Mouse (Mus musculus): ENCODE results near the gene Tbc1d2b.
A peak's percentile ranks its signal among the peaks of the same experiment; 100 is the strongest.

Gene Tbc1d2b

DNA sequence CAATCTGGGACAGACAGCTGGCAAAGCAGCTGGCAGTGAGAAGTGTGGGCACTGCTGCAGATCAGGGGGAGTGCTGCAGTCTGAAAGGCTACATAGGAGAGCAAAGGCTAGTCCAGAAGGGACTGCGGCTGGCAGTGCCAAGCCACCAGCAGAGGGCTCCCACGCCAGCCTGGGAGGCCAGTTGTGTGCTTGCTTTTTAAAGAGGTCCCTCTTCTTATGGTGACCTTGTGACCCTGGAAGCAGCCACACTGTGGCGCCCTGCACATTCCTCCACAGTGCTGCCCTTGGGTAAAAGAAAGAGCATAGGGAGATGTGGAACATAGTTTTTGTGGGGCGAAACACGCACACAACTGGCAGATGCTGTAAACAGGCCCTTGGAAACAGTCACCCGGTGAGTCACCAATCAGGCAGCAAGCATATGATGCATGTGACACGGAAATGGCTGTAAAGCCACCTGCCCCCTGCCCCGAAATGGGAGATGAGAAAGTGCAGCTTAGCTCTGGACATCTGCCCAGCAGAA lies 66.1 kb downstream of the Tbc1d2b start:
- DNase-seq (ENCODE audit: low read depth, low spot score), result peak; percentile 70

DNA sequence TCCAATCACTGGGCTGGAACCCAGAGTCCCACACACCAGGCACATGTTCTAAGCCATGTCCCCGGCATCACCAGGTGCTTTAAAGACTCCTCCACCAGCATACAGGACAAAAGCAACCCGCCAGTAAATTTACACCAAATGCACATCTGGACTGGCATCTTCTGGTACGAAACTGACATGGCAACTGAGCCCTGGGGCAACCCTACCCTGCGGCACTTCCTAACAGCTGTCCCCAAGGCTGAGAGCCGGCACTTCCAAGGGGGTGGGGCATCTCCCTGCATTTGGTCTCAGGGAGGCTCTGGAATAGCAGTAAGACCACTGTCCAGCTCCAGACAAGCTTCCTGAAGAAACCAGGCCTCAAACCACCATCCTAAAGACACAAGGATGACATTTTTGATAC lies 67.4 kb downstream of the Tbc1d2b start:
- no peak for DNase-seq (ENCODE audit: low read depth, low spot score)

DNA sequence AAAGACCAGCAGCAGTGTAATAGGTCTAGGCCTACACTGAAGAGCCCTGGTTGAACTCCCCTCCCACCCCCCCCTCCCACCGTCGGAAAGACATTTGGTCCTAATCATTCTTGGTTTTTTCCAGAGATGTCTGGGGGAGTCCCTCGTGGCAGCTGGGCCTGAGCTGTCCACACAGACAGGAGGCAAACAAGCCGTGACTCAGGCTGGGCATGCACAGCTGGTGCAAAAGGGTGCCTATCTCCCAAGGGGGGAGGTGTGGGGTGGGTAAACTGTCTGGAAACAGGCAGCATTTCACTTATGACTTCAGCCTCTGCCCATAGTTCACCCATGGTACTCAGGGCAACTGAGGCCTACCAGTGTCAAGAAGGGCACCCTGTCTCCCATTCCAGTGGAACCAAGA lies 69.1 kb downstream of the Tbc1d2b start:
- peak; percentile 77 for DNase-seq (ENCODE audit: low read depth, low spot score)

DNA sequence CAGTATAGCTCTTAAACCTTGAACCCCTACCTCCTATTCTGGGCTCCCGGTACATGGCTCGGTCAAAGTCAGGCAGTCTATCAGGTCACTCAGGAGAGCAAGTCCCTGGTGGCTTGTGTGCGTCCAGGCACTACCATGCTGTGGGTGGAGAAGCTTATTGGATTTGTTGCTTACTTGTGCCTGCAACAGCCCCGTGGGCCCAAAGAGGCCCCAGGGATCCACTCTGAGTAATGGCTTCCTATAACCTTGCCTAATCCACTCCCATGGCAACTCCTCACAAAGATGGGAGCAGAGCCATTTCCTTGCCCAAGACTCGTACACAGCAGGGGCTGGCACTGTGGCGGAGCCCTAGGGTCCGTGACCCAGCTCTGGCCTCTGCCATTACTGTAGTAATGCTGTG lies 69.5 kb downstream of the Tbc1d2b start:
- DNase-seq (ENCODE audit: low read depth, low spot score), result peak; percentile 62

DNA sequence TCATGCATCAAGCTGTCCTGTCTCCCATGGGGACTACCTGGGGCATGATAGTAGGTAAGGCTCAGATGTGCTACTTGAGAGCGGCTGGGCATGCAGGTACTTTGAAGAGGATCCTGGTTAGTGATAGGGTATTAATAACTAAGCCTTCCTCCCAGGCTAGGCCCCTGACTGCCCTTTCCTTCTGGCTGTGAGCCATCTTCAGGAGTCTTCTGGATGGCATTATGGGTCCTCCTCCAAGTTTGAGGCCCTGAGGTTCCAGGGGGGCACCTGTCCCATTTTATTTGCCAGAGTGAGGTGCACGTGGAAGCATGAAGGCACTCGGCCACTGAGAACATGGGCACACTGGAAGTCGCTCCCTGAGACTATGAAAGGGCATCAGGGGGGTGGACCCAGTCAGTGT lies 70.1 kb downstream of the Tbc1d2b start:
- DNase-seq (ENCODE audit: low read depth, low spot score), result no peak

DNA sequence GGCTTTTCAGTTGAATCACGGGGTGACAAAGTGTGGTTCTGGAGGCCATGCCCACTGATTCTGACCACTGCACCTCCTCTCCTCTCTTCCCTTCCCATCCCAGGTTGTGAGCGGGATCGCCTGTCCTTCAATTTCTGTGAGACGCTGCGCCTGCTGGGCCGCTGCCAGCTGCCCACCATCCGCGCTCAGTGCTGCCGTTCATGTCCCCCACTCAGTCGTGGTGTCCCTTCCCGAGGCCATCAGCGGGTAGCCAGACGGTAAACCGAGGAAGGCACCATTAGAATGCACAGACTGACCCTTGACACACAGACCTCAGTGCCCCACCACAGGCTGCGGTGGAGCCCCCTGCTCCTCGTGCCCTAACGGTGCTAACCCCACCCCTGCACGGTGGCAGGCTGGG lies 71.0 kb downstream of the Tbc1d2b start:
- no peak for DNase-seq (ENCODE audit: low read depth, low spot score)

DNA sequence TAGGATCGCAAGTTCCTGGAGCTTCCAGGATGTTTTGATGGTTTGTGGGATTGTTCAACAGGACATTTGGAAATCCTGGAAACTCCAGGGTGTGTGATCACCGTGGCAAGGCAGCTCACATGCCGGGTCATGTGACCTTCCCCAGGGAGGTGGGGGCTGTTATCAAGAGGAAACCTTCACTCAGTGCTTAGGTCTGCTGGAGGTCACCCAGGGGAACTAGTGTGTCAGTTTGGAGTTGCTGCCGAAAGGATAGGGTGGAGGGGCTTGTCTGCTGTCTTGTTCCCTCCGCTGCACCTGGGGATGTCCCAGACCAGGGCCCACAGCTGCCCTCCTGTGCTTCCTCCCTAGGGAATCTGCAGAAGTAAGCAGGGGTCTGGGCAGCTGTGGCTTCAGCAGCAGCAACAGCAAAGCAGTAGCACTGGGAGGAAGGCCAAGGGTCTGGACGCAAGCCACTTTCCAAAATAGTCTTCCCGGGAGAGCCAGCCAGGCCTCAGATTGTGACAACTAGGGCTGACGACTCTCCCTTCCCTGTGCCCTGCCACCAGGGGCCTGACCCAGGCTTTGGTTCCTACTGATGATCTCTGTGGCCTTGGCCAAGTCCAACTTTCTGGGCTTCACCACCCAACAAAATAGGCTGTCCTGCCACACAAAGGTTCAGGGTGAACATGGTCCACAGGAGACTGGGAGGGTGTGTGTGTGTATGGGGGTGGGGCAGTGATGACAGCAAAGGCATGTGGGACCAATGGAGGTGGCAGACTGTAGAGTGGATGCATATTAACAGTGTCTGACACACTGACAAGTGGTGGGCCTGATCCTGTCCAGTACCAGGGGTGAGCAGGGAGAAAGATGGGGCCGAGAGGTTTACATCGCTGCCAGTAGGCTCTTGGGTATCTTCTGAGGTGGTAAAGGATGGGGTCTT lies 71.8 kb downstream of the Tbc1d2b start:
- DNase-seq (ENCODE audit: low read depth, low spot score), result peak; percentile 68

DNA sequence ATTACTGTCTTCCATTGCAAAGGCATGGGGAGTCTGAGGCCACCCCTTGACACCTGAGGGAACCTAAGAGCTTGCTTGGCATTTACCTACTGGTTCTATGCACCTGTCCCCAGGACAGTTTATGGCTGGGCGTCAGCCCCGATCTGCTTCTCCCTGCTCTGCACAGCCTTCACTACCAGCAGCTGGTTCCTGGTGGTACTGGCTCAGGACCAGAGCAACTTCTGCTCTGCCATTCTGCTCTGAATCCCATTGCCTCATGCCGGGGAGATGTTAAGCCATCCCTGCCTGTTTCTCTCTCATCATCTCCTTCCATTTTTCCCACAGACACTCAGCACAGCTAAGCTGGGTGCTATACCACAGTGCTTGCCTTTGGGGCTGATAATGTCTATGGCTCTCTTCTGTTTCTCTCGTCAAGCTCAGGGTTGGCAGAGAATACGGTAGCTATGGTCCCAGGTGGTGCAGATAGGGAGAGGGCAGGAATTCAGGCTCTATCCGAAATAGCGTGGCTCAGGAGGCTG lies 72.7 kb downstream of the Tbc1d2b start:
- DNase-seq (ENCODE audit: low read depth, low spot score), result no peak

DNA sequence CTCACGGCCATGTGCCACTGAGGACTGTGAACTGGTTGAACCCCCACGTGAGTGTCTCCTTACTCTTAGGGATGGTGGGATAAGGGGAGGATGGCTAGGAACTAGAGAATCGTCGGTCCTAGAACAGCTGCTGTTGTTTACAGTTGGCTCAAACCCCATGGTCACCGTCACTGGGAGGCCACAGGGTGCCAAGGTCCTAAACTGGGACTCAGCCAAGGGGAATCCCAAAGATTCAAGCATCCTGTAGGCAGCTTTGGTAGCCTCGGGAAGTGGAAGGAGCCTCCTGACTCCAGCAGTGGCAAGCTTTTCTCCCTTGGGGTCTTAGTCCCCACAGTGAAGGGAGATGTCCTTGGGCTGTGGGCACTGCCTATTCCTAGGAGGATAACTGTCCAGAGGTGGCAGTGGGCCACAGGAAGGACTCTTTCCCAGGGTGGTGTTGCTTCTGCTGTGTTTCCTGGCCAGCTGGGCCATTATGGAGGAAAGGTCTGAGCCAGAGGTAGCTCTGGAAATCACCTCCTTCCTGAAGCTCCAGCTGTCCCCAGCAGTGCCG lies 73.4 kb downstream of the Tbc1d2b start:
- no peak for DNase-seq (ENCODE audit: low read depth, low spot score)

DNA sequence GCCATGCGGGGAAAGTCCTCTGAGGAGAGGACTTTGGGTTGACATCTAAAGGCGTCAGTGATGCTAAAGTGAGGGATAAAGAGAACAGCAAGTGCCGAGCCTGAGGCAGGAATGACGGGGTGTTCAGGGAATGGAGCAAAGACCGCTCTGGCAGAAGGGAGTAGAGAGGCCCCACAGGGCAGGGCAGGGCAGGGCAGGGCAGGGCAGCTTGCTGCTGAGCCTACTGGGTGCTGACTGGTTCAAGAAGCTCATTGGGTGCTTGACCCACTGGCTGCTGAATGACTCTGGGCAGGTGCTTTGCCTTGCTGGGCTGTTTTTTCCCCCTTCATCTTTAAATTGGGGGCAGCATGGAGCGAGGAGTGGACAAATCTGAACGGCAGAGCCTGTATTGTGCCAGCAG lies 74.3 kb downstream of the Tbc1d2b start:
- DNase-seq (ENCODE audit: low read depth, low spot score), result no peak

DNA sequence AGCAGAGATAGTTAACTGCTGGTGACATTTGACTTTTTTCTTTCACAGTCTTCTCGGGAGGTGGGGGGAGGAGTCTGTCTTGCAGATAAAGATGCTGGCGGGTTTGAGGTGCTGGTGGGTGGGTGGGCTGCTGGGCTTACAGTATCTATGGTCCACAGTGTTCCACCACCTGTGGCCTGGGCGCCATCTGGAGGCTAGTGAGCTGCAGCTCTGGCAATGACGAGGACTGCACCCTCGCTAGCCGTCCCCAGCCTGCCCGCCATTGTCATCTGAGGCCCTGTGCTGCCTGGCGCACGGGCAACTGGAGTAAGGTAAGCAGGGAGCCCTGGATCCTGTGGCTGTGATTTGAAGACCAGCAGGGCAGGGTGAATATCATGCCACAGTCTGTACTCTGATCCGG lies 75.6 kb downstream of the Tbc1d2b start:
- no peak for DNase-seq (ENCODE audit: low read depth, low spot score)

DNA sequence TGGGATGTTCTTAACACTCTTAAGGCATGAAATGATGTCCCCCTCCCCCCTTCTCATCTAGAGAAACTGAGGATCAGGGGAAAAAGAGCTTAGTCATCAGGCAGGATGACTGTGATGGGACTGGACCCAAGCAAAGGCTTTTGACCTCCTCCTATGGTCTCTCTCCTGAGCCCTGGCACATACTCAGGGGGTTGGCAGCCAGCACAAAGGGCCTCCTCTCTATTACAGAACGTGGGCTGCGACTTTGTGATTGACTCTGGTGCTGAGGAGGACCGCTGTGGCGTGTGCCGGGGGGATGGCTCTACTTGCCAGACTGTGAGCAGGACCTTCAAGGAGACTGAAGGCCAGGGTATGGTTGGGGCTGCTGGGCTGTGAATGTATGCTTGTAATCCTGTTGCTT lies 81.2 kb downstream of the Tbc1d2b start:
- DNase-seq (ENCODE audit: low read depth, low spot score), result no peak

DNA sequence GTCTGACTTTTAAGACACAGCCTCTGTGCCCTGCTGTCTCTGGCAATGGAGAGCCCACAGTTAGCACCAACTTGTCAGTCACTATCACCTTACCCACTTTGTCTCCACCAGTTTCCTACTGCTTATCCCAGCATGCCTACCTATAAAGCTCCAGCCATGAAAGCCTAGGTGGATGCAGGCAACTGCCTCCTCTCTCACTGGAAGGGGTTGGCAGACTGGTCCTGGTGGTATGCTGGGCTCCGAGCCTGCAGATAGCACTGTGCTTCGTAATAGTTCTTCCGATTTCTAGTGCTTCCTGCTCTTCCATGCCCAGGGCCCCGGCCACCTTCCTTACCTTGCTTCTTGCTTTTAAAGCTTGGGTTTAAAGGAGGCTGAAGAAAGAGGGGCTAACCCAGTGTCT lies 81.7 kb downstream of the Tbc1d2b start:
- no peak for DNase-seq (ENCODE audit: low read depth, low spot score)

DNA sequence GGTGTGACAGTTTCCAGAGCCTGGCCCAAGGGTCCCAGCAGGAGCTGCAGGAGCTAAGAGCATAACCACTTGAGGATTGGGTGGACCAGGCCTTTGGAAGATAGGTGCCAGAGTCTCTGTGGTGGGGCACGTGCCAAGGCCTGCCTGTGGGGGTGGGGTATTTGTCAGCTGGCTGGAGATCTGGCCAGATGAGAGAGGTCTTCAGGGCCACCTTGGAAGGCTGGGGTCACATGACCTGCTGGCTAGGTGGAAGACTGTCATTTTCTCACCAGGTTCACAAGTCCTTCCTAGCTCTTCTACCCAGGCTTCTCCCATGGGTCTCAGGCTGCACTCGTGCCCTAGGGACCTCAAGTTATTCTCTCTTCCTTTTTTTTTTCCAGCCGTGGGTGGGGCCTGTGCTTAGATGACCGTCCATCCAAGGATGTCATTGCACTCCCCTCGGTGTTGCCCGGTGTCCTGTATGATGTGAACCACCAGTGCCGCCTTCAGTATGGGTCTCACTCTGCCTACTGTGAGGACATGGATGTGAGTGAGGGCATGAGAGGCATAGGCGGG lies 85.2 kb downstream of the Tbc1d2b start:
- DNase-seq (ENCODE audit: low read depth, low spot score), result no peak

DNA sequence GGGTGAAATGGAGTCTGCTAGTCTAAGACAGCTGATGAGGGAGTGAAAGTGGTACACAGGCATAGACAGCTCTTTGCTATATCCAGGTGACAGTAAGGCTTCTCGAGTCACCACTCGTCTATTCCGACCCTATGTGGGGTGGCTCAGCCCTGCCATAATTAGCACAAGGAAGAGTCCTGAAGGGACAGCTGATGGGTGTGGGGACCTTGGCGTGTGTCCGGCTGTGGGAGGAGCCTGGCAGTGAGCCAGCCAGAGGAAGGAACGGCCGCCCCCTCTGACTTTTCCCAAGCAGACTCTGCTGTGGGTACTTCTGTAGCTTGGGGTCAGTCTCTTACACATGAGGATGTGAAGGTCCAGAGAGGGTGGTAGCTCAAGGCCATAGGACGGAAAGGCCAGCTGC lies 86.5 kb downstream of the Tbc1d2b start:
- no peak for DNase-seq (ENCODE audit: low read depth, low spot score)

DNA sequence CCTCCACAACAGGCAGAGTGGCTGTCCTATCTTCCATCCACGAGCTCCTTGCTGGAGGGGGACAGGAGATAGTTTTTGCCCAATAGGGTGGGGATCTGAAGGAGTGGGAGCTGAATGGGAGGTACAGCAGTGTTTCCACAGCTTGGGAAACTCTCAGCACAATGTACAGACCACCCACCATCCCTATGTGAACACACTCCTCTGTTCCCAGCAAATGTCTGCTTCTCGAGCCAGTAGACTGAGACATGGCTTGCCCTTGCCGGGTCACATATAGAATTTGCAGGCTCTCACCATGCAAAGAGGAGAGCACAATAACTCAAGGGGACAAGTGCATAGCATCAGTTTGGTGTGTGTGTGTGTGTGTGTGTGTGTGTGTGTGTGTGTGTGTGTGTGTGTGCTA lies 87.1 kb downstream of the Tbc1d2b start:
- DNase-seq (ENCODE audit: low read depth, low spot score), result no peak

DNA sequence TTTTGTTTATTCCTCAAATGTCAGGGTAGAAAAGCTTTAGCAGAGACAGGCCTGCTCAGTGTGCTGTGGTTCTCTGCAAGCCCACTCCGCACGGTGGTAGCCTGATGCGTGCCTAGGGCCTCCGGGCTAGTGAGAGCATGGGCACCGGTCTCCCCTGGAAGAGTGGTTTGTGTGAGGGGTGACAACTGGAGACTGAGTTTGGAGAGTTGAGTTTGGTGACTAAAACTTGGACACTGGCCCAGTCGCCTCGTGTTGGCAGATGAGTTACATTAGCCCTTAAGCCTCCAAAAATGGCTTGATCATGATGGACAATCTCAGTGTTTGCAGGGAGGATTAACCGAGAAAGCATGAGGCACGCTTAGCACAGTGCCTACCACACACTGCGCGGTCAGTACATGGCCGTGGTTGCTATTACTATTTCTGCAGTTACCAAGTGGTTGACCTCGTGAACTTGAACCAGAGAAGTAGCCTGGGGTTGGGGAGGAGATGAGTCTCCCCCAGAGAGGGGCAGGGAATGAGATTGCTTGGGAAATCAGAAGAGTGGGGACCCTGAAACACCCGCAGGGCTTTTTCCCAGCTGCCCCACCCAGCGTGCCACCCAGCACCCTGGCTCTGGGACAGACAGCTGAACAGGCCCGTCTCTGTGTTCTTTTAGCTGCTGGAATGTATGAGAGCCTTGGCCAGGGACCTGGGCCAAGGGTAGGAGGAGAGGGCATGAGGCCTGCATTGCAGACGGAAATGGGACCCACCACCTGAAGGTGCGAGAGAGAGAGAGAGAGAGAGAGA lies 87.8 kb downstream of the Tbc1d2b start:
- no peak for DNase-seq (ENCODE audit: low read depth, low spot score)

DNA sequence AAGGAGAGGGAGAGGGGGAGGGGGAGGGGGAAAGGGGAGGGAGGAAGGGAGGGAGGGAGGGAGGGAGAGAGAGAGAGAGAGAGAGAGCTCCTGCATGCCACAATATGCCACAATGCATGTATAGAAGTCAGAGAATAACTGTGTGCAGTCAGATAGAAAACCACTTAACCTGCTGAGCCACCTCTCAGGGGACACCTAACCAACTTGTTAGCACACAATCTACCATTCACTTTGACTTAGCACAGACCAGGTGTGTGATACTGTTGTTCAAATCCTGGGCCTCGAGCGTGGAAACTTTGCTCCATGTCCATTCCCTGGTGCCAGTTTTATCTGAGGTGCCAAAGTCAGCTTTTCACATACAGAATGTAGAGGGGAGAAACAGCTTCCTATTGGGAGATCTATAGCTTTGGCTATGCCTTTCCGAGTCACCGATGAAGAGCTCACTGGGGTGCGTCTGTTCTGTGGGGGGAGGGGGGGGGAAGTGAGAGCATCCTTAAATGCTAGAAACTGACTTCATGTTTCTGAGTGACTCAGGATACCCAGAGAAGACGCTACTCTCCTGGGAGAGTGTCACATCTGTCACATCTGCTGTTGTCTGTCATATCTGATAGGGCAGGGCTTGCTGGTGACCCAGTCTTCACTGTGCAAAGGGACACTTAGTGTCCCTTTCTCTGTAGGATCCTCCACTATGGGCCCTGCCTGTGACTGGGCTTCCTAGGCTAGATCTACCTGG lies 88.8 kb downstream of the Tbc1d2b start:
- DNase-seq (ENCODE audit: low read depth, low spot score), result no peak

DNA sequence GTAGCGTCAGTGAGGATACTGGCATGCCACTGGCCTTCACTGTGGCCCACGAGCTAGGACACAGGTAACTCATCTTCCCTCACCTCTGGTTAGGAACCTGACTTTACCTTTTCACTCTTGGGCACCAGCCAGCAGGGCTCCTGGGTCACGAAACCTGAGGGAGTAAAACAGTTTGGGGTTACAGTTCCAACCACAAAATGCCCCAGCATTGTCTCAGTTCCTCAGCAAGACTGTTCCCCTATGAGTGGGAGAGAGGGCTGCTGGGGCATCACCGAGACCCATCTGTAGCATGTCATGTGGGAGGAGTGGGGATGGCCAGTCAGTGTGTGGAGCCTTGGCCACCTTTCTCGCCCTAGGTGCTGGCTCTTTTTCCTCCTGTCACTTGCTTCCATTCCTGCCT lies 91.2 kb downstream of the Tbc1d2b start:
- DNase-seq (ENCODE audit: low read depth, low spot score), result no peak

DNA sequence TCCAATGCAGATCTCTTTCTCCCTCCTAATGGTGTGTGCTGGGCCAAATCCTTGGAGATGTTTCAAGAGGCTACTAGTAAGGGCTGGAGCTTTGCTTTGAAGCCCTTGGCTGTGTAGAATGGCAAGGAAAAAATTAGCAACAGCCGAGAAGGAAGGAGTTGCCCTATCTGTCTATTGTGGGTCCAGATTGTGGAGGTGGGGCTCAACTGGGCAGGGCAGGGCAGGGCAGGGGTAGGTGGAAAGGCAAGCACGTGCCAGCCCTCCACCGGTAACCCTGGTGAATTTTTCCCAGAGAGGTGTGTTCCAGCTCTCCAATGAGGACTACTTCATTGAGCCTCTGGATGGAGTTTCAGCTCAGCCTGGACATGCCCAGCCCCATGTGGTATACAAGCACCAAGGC lies 97.3 kb downstream of the Tbc1d2b start:
- no peak for DNase-seq (ENCODE audit: low read depth, low spot score)

Data from 3T3-L1 (cell line).